Mouse (Mus musculus) embryonic facial prominence, embryonic 12.5 days (tissue): Measurements from ENCODE around the gene Cped1. TPM values are rescaled to one million over a fixed set of nuclear protein-coding genes. Genes with fewer than 3 reads are reported as not detected.
"Not testable (repeated sequence)": the region's sequence is repeated elsewhere in the genome, so short reads cannot be mapped to it uniquely, and the experiment has no call there.

ENCODE experiments used
- ATAC-seq: fragments of 200-750 bp; cut with Nextera tagmentation; 2 replicates; pipeline ENCODE4 v1.8.0; 2017; ENCODE audit not compliant: insufficient number of reproducible peaks, insufficient read depth, low FRiP score, low TSS enrichment
- H3K27ac ChIP-seq: fragments of 300-500 bp; sonication (generic); 2 replicates; pipeline ENCODE4 v1.5.1; 2016; ENCODE audit warnings: mild to moderate bottlenecking
- H3K27me3 ChIP-seq: fragments of 300-500 bp; sonication (generic); 2 replicates; pipeline ENCODE4 v1.6.1; 2016; ENCODE audit warnings: mild to moderate bottlenecking, moderate library complexity
- H3K36me3 ChIP-seq: fragments of 300-500 bp; sonication (generic); 2 replicates; pipeline ENCODE4 v1.6.1; 2016; ENCODE audit warnings: mild to moderate bottlenecking
- H3K4me1 ChIP-seq: fragments of 300-500 bp; sonication (generic); 2 replicates; pipeline ENCODE4 v1.6.1; 2016
- H3K4me2 ChIP-seq: fragments of 300-500 bp; sonication (generic); replicated peaks from 2 replicates; pipeline ENCODE4 v1.6.1; 2016; ENCODE audit warnings: mild to moderate bottlenecking, moderate library complexity
- H3K4me3 ChIP-seq: fragments of 300-500 bp; sonication (generic); 2 replicates; pipeline ENCODE4 v1.5.1; 2016; ENCODE audit warnings: mild to moderate bottlenecking
- H3K9ac ChIP-seq: fragments of 300-500 bp; sonication (generic); 2 replicates; pipeline ENCODE4 v1.6.1; 2016; ENCODE audit warnings: mild to moderate bottlenecking, moderate library complexity
- H3K9me3 ChIP-seq: fragments of 300-500 bp; sonication (generic); 2 replicates; pipeline ENCODE4 v1.6.1; 2016; ENCODE audit warnings: mild to moderate bottlenecking, moderate library complexity
- WGBS: fragments of 180-500 bp; shearing (Covaris S2); methylation state at CpG from one replicate; pipeline ENCODE4 v1.1.7; 2016; 5-methylcytosine and 5-hydroxymethylcytosine counted together
- polyA plus RNA-seq: library from polyadenylated mRNA; unstranded; fragments of >200 nt; fragmentation: Nextera tagmentation; extraction: Ambion mirVana; gene quantifications from 2 replicates; pipeline ENCODE4 v1.2.1, GENCODE M21; 2016

The Cped1 gene
- polyA plus RNA-seq, 1 experiment from 2014 or later, result 35.9 TPM

- no peak overlapping the region for H3K4me3 ChIP-seq
- WGBS, result 75% methylated on average over 7 of the region's 7 CpGs
Measured at GRCm38 (mm10) chr6:22030381-22030780, 44.7 kb downstream of the Cped1 start.

GRCm38 (mm10) chr6:22033188-22033587 is 47.5 kb downstream of the Cped1 start:
- no peak overlapping the region for H3K27ac ChIP-seq
- WGBS, result 82% methylated on average over 4 of the region's 4 CpGs

More at GRCm38 (mm10) chr6:22030381-22030780, 44.7 kb downstream of the Cped1 start:
- Histone ChIP-seq H3K9me3 (no peaks in the 10 kb centered on the region), H3K4me1 (0 out of 2 replicates have a peak, but pooled peaks cover 10% of the 10 kb centered on the region), H3K4me2 (no peak overlapping the region), H3K27ac (no peak overlapping the region), H3K9ac (no peak overlapping the region), H3K27me3 (no peaks in the 10 kb centered on the region), H3K36me3 (no peaks in the 10 kb centered on the region)
- no peak for ATAC-seq

GRCm38 (mm10) chr6:22035408-22035807 is 49.7 kb downstream of the Cped1 start:
- 62% methylated on average over 6 of the region's 6 CpGs for WGBS
- no peak overlapping the region for H3K9ac ChIP-seq
- no peak for ATAC-seq
- H3K4me2 ChIP-seq, result no peak overlapping the region
- H3K36me3 ChIP-seq, result no peaks in the 10 kb centered on the region
- no peak overlapping the region for H3K27ac ChIP-seq
- H3K4me1 ChIP-seq, result no peaks in the 10 kb centered on the region
- H3K27me3 ChIP-seq, result no peaks in the 10 kb centered on the region
- H3K9me3 ChIP-seq, result no peaks in the 10 kb centered on the region
- H3K4me3 ChIP-seq, result no peak overlapping the region

More at GRCm38 (mm10) chr6:22033188-22033587, 47.5 kb downstream of the Cped1 start:
- Histone ChIP-seq H3K4me3 (no peak overlapping the region), H3K9ac (no peak overlapping the region), H3K36me3 (no peaks in the 10 kb centered on the region), H3K4me2 (no peak overlapping the region), H3K27me3 (no peaks in the 10 kb centered on the region), H3K9me3 (no peaks in the 10 kb centered on the region), H3K4me1 (no peaks in the 10 kb centered on the region)
- no peak for ATAC-seq

GRCm38 (mm10) chr6:22035895-22036294 is 50.2 kb downstream of the Cped1 start:
- H3K27me3 ChIP-seq, result no peaks in the 10 kb centered on the region
- H3K9me3 ChIP-seq, result no peaks in the 10 kb centered on the region
- no peaks in the 10 kb centered on the region for H3K4me1 ChIP-seq
- ATAC-seq, result no peak
- H3K4me3 ChIP-seq, result no peak overlapping the region
- H3K36me3 ChIP-seq, result no peaks in the 10 kb centered on the region
- H3K27ac ChIP-seq, result no peak overlapping the region
- WGBS, result 84% methylated on average over 3 of the region's 3 CpGs
- no peak overlapping the region for H3K4me2 ChIP-seq
- no peak overlapping the region for H3K9ac ChIP-seq

DNA sequence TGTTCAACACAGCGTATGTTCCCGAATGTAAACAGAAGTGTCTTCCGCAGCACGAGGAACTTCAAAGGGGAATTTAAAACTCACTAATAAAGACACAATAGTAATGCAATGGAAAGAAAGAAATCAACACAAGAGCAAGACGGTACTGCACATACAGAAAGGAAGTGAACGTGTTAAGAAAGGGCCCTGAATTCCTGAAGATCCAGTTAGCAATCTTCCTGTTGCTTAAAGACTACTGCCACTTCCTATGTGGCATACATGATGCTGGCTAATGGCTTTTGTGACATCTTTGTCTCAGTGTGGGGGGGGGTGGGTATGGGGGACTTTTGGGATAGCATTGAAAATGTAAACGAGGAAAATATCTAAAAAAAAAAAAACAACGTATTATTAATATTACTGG is 50.7 kb downstream of the Cped1 start:
- Histone ChIP-seq H3K9me3 (no peaks in the 10 kb centered on the region), H3K4me1 (no peaks in the 10 kb centered on the region), H3K36me3 (no peaks in the 10 kb centered on the region), H3K27ac (no peak overlapping the region), H3K27me3 (no peaks in the 10 kb centered on the region), H3K4me2 (no peak overlapping the region), H3K9ac (no peak overlapping the region), H3K4me3 (no peak overlapping the region)
- ATAC-seq, result no peak
- WGBS, result 70% methylated on average over 8 of the region's 8 CpGs

DNA sequence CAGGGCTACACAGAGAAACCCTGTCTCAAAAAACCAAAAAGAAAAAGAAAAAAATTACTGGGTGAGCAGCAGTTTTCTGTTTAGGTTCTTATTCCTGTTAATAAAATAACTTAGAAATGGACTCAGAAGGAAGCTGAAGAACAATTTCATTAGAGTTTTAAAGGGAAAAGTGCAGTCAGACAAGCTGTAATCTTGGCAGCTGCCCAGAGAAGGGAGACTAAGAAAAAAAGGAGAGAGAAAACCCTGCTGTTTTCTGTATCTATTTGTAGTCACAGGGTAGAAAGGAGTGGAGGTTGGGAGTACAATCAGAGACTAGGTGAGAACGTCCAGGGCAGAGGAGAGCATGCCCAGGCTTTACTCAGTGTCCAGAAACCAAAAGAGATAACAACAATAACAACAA is 51.2 kb downstream of the Cped1 start:
- H3K9ac ChIP-seq, result no peak overlapping the region
- H3K9me3 ChIP-seq, result no peaks in the 10 kb centered on the region
- 58% methylated on average over 1 of the region's 1 CpGs for WGBS
- H3K36me3 ChIP-seq, result no peaks in the 10 kb centered on the region
- no peak overlapping the region for H3K27ac ChIP-seq
- ATAC-seq, result no peak
- no peaks in the 10 kb centered on the region for H3K4me1 ChIP-seq
- H3K27me3 ChIP-seq, result no peaks in the 10 kb centered on the region
- H3K4me3 ChIP-seq, result no peak overlapping the region
- H3K4me2 ChIP-seq, result no peak overlapping the region

- WGBS, result 51% methylated on average over 4 of the region's 4 CpGs
- H3K9me3 ChIP-seq, result no peaks in the 10 kb centered on the region
- ATAC-seq, result no peak
- H3K9ac ChIP-seq, result no peak overlapping the region
- no peaks in the 10 kb centered on the region for H3K27me3 ChIP-seq
- no peak overlapping the region for H3K4me3 ChIP-seq
- no peaks in the 10 kb centered on the region for H3K36me3 ChIP-seq
- H3K4me1 ChIP-seq, result no peaks in the 10 kb centered on the region
- H3K27ac ChIP-seq, result no peak overlapping the region
- H3K4me2 ChIP-seq, result no peak overlapping the region
Measured at GRCm38 (mm10) chr6:22037441-22038050, 51.8 kb downstream of the Cped1 start.

GRCm38 (mm10) chr6:22039666-22040065 is 54.0 kb downstream of the Cped1 start:
- not testable (repeated sequence) for H3K4me2 ChIP-seq, H3K9ac ChIP-seq, H3K4me1 ChIP-seq, H3K36me3 ChIP-seq, H3K9me3 ChIP-seq, H3K27me3 ChIP-seq, H3K27ac ChIP-seq, H3K4me3 ChIP-seq, ATAC-seq
- WGBS, result 79% methylated on average over 7 of the region's 7 CpGs

- no peak overlapping the region for H3K4me3 ChIP-seq
- no peaks in the 10 kb centered on the region for H3K27me3 ChIP-seq
- H3K4me1 ChIP-seq, result 0 out of 2 replicates have a peak, but pooled peaks cover 3% of the 10 kb centered on the region
- WGBS, result 59% methylated on average over 9 of the region's 9 CpGs
- H3K36me3 ChIP-seq, result no peaks in the 10 kb centered on the region
- H3K27ac ChIP-seq, result no peak overlapping the region
- no peak for ATAC-seq
- no peaks in the 10 kb centered on the region for H3K9me3 ChIP-seq
- no peak overlapping the region for H3K9ac ChIP-seq
- no peak overlapping the region for H3K4me2 ChIP-seq
Measured at GRCm38 (mm10) chr6:22044880-22045605, 59.3 kb downstream of the Cped1 start.

GRCm38 (mm10) chr6:22047101-22047500 is 61.4 kb downstream of the Cped1 start:
- Histone ChIP-seq H3K9ac (no peak overlapping the region), H3K4me3 (no peak overlapping the region), H3K36me3 (no peaks in the 10 kb centered on the region), H3K4me2 (no peak overlapping the region), H3K27ac (no peak overlapping the region), H3K4me1 (0 out of 2 replicates have a peak, but pooled peaks cover 3% of the 10 kb centered on the region), H3K27me3 (no peaks in the 10 kb centered on the region), H3K9me3 (no peaks in the 10 kb centered on the region)
- ATAC-seq, result no peak
- WGBS, result 94% methylated on average over 2 of the region's 2 CpGs

DNA sequence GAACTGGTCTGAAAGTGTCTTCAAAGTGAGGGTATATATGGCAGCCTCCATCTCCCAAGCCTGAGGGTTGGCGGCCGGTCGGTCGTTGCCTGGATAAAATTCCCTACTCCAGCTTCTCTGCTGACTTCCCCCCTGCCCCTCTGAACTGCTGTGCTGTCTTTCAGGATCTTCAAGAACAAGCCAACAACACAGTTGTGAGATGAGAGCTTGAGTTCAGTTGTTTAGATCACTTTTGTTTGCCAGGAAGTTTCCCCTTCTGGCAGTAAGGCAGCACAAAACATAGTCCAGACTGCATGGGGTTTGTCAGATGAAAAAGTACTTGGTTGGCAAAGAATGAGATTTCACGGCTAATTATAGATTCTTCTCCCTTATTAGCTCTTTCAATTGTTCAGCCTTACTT is 63.4 kb downstream of the Cped1 start:
- H3K4me1 ChIP-seq, result 0 out of 2 replicates have a peak, but pooled peaks cover 3% of the 10 kb centered on the region
- 44% methylated on average over 5 of the region's 5 CpGs for WGBS

DNA sequence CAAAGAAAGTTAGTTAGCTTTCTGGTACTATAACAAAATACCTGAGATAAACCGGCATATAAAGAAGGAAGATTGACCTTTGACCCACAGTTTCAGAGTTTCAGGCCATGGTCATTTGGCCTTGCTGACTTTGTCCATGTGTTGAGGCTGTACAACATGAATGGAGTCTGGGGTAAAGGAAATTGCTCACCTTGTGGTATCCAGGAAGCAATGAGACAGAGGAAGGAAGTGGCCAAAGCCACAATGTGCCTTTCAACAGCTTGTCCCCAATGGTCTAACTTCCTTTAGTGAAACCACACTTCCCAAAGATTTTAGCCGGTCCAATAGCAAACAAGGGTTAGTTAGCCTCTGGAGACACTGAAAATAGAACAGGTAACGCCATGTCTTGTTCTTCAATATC is 65.8 kb downstream of the Cped1 start:
- no peak overlapping the region for H3K4me3 ChIP-seq
- no peak for ATAC-seq
- H3K27me3 ChIP-seq, result no peaks in the 10 kb centered on the region
- no peak overlapping the region for H3K9ac ChIP-seq
- no peaks in the 10 kb centered on the region for H3K9me3 ChIP-seq
- no peaks in the 10 kb centered on the region for H3K4me1 ChIP-seq
- H3K36me3 ChIP-seq, result no peaks in the 10 kb centered on the region
- H3K27ac ChIP-seq, result no peak overlapping the region
- no peak overlapping the region for H3K4me2 ChIP-seq
- WGBS, result 85% methylated on average over 3 of the region's 3 CpGs

More for the DNA sequence above, 63.4 kb downstream of the Cped1 start:
- H3K9me3 ChIP-seq, result no peaks in the 10 kb centered on the region
- no peak overlapping the region for H3K4me2 ChIP-seq
- H3K27ac ChIP-seq, result no peak overlapping the region
- H3K27me3 ChIP-seq, result no peaks in the 10 kb centered on the region
- H3K36me3 ChIP-seq, result no peaks in the 10 kb centered on the region
- H3K9ac ChIP-seq, result no peak overlapping the region
- no peak overlapping the region for H3K4me3 ChIP-seq
- no peak for ATAC-seq
